Mouse (Mus musculus): ENCODE results near the gene Zbtb17. TPM values are rescaled to one million over a fixed set of nuclear protein-coding genes. Genes with fewer than 3 reads are reported as not detected.

The Zbtb17 gene
- total and polyA plus RNA-seq, 2 experiments from 2014 or later = 30.1 to 34.4 TPM

DNA sequence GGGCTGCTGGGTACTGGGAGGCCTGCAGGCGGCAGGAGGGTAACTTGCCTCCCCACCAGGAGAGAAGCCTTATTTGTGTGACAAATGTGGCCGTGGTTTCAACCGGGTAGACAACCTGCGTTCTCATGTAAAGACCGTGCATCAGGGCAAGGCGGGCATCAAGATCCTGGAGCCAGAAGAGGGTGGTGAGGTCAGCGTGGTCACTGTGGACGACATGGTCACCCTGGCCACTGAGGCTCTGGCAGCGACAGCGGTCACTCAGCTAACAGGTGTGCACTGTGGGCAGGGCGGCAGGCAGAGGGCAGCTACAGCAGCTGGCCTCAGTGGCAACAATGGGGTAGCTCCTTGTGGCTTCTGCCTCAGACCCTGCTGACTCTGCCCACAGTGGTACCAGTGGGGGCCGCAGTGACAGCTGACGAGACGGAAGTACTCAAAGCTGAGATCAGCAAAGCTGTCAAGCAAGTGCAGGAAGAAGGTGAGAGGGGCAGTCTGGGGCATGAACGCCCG is 21.9 kb downstream of the Zbtb17 start:
- Histone ChIP-seq H3K27ac (ENCODE audit: low read depth, low read length) (no peak overlapping the region), H3K4me2 (ENCODE audit: low read depth, low read length, poor library complexity, severe bottlenecking) (no peak overlapping the region), H3K27me3 (ENCODE audit: insufficient read depth, low read length) (no peaks in the 10 kb centered on the region), H3K9me3 (ENCODE audit: low read length) (no peaks in the 10 kb centered on the region), H3K36me3 (ENCODE audit: insufficient read depth, low read length) (peaks cover 83% of the 10 kb centered on the region), H3K4me1 (ENCODE audit: insufficient read depth, low read length) (no peaks in the 10 kb centered on the region), H3K9ac (replicated peaks; ENCODE audit: low read length, poor library complexity, severe bottlenecking) (no peak overlapping the region), H3K4me3 (ENCODE audit: low read depth, low read length) (no peak overlapping the region)
- DNase-seq (ENCODE audit: low spot score) = no peak
- TF ChIP-seq CTCF (IDR thresholded peaks at IDR 0.05) = no peak
- WGBS = 88% methylated on average over 16 of the region's 16 CpGs
- ATAC-seq (ENCODE audit: low FRiP score) = no peak

- no peak for DNase-seq (ENCODE audit: low spot score)
Measured at GRCm38 (mm10) chr4:141466844-141467580, 22.6 kb downstream of the Zbtb17 start.

DNA sequence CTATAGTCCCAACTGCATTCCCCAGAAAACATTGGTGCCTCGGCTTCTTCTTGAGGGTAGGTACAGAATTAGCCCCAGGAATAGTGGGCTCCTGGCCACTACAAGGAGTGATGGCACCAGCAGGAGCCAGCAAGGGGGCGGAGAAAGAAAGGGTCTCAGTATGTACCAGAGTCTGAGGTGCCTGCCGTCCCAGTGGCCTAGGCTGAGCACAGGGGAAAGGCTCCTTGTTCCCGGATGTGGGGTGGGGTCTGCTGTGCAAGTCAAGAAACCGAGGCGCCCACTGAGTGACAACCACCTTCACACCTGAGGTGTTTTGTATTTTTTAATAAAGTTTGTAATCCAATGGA is 23.1 kb downstream of the Zbtb17 start:
- Histone ChIP-seq H3K4me3 (ENCODE audit: low read depth, low read length) (no peak overlapping the region), H3K27me3 (ENCODE audit: insufficient read depth, low read length) (no peaks in the 10 kb centered on the region), H3K27ac (ENCODE audit: low read depth, low read length) (no peak overlapping the region), H3K9ac (replicated peaks; ENCODE audit: low read length, poor library complexity, severe bottlenecking) (no peak overlapping the region), H3K4me2 (ENCODE audit: low read depth, low read length, poor library complexity, severe bottlenecking) (no peak overlapping the region), H3K9me3 (ENCODE audit: low read length) (no peaks in the 10 kb centered on the region), H3K4me1 (ENCODE audit: insufficient read depth, low read length) (no peaks in the 10 kb centered on the region), H3K36me3 (ENCODE audit: insufficient read depth, low read length) (peaks cover 87% of the 10 kb centered on the region)
- no peak for TF ChIP-seq CTCF (IDR thresholded peaks at IDR 0.05)
- DNase-seq (ENCODE audit: low spot score) = no peak
- no peak for ATAC-seq (ENCODE audit: low FRiP score)
- WGBS = 82% methylated on average over 6 of the region's 6 CpGs

More at GRCm38 (mm10) chr4:141466844-141467580, 22.6 kb downstream of the Zbtb17 start:
- Histone ChIP-seq H3K9ac (replicated peaks; ENCODE audit: low read length, poor library complexity, severe bottlenecking) (no peak overlapping the region), H3K4me1 (ENCODE audit: insufficient read depth, low read length) (no peaks in the 10 kb centered on the region), H3K27me3 (ENCODE audit: insufficient read depth, low read length) (no peaks in the 10 kb centered on the region), H3K27ac (ENCODE audit: low read depth, low read length) (no peak overlapping the region), H3K4me3 (ENCODE audit: low read depth, low read length) (no peak overlapping the region), H3K4me2 (ENCODE audit: low read depth, low read length, poor library complexity, severe bottlenecking) (no peak overlapping the region), H3K9me3 (ENCODE audit: low read length) (no peaks in the 10 kb centered on the region), H3K36me3 (ENCODE audit: insufficient read depth, low read length) (peaks cover 87% of the 10 kb centered on the region)
- ATAC-seq (ENCODE audit: low FRiP score) = no peak
- peak; percentile 31 for TF ChIP-seq CTCF (IDR thresholded peaks at IDR 0.05)
- 85% methylated on average over 15 of the region's 15 CpGs for WGBS

- H3K9me3 ChIP-seq (ENCODE audit: low read length) = no peaks in the 10 kb centered on the region
- no peak for ATAC-seq (ENCODE audit: low FRiP score)
- 66% methylated on average over 10 of the region's 10 CpGs for WGBS
- no peaks in the 10 kb centered on the region for H3K4me1 ChIP-seq (ENCODE audit: insufficient read depth, low read length)
- peaks cover 87% of the 10 kb centered on the region for H3K36me3 ChIP-seq (ENCODE audit: insufficient read depth, low read length)
- H3K27me3 ChIP-seq (ENCODE audit: insufficient read depth, low read length) = no peaks in the 10 kb centered on the region
- no peak overlapping the region for H3K4me2 ChIP-seq (ENCODE audit: low read depth, low read length, poor library complexity, severe bottlenecking)
- no peak for DNase-seq (ENCODE audit: low spot score)
- H3K4me3 ChIP-seq (ENCODE audit: low read depth, low read length) = no peak overlapping the region
- no peak overlapping the region for H3K9ac ChIP-seq (replicated peaks; ENCODE audit: low read length, poor library complexity, severe bottlenecking)
- no peak for TF ChIP-seq CTCF (IDR thresholded peaks at IDR 0.05)
- no peak overlapping the region for H3K27ac ChIP-seq (ENCODE audit: low read depth, low read length)
Measured at GRCm38 (mm10) chr4:141468576-141468975, 24.1 kb downstream of the Zbtb17 start.

- WGBS = 92% methylated on average over 9 of the region's 9 CpGs
- Histone ChIP-seq H3K9me3 (ENCODE audit: low read length) (no peaks in the 10 kb centered on the region), H3K27ac (ENCODE audit: low read depth, low read length) (no peak overlapping the region), H3K36me3 (ENCODE audit: insufficient read depth, low read length) (peaks cover 87% of the 10 kb centered on the region), H3K4me1 (ENCODE audit: insufficient read depth, low read length) (no peaks in the 10 kb centered on the region), H3K27me3 (ENCODE audit: insufficient read depth, low read length) (no peaks in the 10 kb centered on the region), H3K4me3 (ENCODE audit: low read depth, low read length) (no peak overlapping the region), H3K4me2 (ENCODE audit: low read depth, low read length, poor library complexity, severe bottlenecking) (no peak overlapping the region), H3K9ac (replicated peaks; ENCODE audit: low read length, poor library complexity, severe bottlenecking) (no peak overlapping the region)
- ATAC-seq (ENCODE audit: low FRiP score) = no peak
- TF ChIP-seq CTCF (IDR thresholded peaks at IDR 0.05) = no peak
- no peak for DNase-seq (ENCODE audit: low spot score)
Measured at GRCm38 (mm10) chr4:141469343-141469742, 24.9 kb downstream of the Zbtb17 start.

DNA sequence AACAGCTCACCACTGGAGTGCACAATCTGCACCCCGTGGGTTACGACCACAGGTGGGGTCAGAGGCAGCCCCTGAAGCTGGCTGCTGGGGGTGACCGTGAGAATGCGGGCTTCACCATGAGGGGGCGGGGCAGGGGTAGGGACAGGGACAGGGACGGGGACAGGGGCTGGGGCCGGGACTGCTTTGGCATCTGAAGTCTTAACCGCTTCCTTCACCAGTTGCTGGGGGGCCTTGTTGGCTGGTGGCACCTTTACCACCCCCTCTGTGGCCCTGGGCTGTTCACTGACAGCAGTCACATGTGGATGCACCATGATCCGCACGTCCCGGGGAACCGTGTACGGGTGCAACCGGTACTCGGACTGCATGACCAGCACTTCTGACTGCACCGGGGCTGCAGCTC is 27.0 kb downstream of the Zbtb17 start:
- no peak for DNase-seq (ENCODE audit: low spot score)
- Histone ChIP-seq H3K27me3 (ENCODE audit: insufficient read depth, low read length) (no peaks in the 10 kb centered on the region), H3K4me3 (ENCODE audit: low read depth, low read length) (no peak overlapping the region), H3K27ac (ENCODE audit: low read depth, low read length) (no peak overlapping the region), H3K36me3 (ENCODE audit: insufficient read depth, low read length) (peaks cover 88% of the 10 kb centered on the region), H3K9me3 (ENCODE audit: low read length) (no peaks in the 10 kb centered on the region), H3K9ac (replicated peaks; ENCODE audit: low read length, poor library complexity, severe bottlenecking) (no peak overlapping the region), H3K4me1 (ENCODE audit: insufficient read depth, low read length) (no peaks in the 10 kb centered on the region), H3K4me2 (ENCODE audit: low read depth, low read length, poor library complexity, severe bottlenecking) (no peak overlapping the region)
- WGBS = 97% methylated on average over 16 of the region's 16 CpGs
- no peak for ATAC-seq (ENCODE audit: low FRiP score)
- TF ChIP-seq CTCF (IDR thresholded peaks at IDR 0.05) = no peak
